ENCODE assay signal across 8 mouse cellular contexts in the genomic region with DNA sequence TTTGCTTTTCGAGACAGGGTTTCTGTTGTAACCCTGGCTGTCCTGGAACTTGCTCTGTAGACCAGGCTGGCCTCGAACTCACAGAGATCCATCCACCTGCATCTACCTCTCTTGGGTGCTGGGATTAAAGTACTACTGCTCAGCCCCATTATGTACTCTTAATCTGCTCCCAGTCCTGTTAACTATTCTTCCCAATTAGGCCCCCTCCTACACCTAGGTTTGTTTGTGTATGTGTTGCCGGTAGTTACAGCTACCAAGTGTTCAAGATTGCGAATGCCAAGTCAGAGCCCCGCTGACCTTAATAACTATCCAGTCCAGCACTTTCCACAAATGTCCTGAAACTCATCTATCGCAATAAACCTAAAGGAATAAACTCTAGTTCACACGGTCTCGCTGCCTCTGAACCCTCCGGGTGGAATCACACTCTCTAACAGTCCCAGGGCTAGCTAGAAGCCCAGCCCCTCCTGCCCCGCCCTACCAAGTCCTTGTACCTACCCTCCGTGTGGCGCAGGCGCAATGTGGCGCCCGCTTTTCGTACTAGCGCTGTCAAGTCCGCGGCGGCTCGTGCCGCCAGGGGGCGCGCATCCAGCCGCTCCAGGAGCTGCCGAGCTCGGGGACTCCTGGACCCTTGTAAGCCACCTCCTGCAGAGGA. TPM values are rescaled to one million over a fixed set of nuclear protein-coding genes. Genes with fewer than 3 reads are reported as not detected.
A peak's percentile ranks its signal among the peaks of the same experiment; 100 is the strongest.
DNase-seq lines count a peak whose midpoint lies in the region; ATAC-seq lines count a peak whose summit lies in the region.

No protein-coding gene starts in this region.

- H3K9ac ChIP-seq in hindbrain, embryonic 12.5 days: no peak overlapping the region

- no peaks in the 10 kb centered on the region for H3K4me1 ChIP-seq in hindbrain, embryonic 12.5 days

- peak; percentile 95 for DNase-seq in NIH3T3 (ENCODE audit: low read depth)
- DNase-seq in cerebellum, postnatal 10 days: peak; percentile 92 to 93
- peak; percentile 65 to 75 for DNase-seq in frontal cortex, postnatal 10 days (ENCODE audit: low spot score in 2 of 2)
- DNase-seq in layer of hippocampus, postnatal 14 days (ENCODE audit: low spot score in 2 of 2): peak; percentile 80 to 83
- DNase-seq in lung, postnatal 10 days: peak; percentile 94
- DNase-seq in ovary, postnatal 14 days (ENCODE audit: low spot score): peak; percentile 83
- peak; percentile 74 to 89 for DNase-seq in thymus, postnatal 10 days (ENCODE audit: low spot score in 2 of 2)

- H3K4me3 ChIP-seq in hindbrain, embryonic 12.5 days: peak overlapping the region; percentile 17

- H3K27ac ChIP-seq in hindbrain, embryonic 12.5 days: no peak overlapping the region

- H3K27me3 ChIP-seq in hindbrain, embryonic 12.5 days: peaks cover 4% of the 10 kb centered on the region; the same call in 1 of the 2 replicates

- H3K36me3 ChIP-seq in hindbrain, embryonic 12.5 days: no peaks in the 10 kb centered on the region

- peak; percentile 89 for ATAC-seq in hindbrain, embryonic 12.5 days (ENCODE audit: low FRiP score)

- H3K9me3 ChIP-seq in hindbrain, embryonic 12.5 days (replicated peaks): no peaks in the 10 kb centered on the region

- peak overlapping the region; percentile 47 for H3K4me2 ChIP-seq in hindbrain, embryonic 12.5 days (replicated peaks)

- 18% methylated on average over 26 of the region's 27 CpGs for WGBS in hindbrain, embryonic 12.5 days

RNA-seq across cellular contexts. Expression of a gene that starts 1.5 kb away (rescaled TPM):
- 0.50 TPM in 1 of 2 replicates, not detected in the other for polyA plus RNA-seq in hindbrain, embryonic 12.5 days (2016; fragmentation: Nextera tagmentation; extraction: Ambion mirVana)
- under 1 TPM; 0.25 to 0.31 TPM for total RNA-seq in layer of hippocampus, postnatal 14 days (2021)

RNA-seq across cellular contexts. Expression of a gene that starts 8.3 kb away (rescaled TPM):
- polyA plus RNA-seq in hindbrain, embryonic 12.5 days (2016; fragmentation: Nextera tagmentation; extraction: Ambion mirVana): 39.3 and 44.7 TPM in 2 replicates
- total RNA-seq in layer of hippocampus, postnatal 14 days (2021): 1 to 10 TPM; 7.0 to 9.6 TPM

RNA-seq across cellular contexts. Expression of a gene that starts 17.4 kb away (rescaled TPM):
- polyA plus RNA-seq in hindbrain, embryonic 12.5 days (2016; fragmentation: Nextera tagmentation; extraction: Ambion mirVana): 45.5 and 46.4 TPM in 2 replicates
- 10 to 100 TPM; 33.2 to 36.3 TPM for total RNA-seq in layer of hippocampus, postnatal 14 days (2021)

RNA-seq across cellular contexts. Expression of a gene that starts 22.5 kb away (rescaled TPM):
- polyA plus RNA-seq in hindbrain, embryonic 12.5 days (2016; fragmentation: Nextera tagmentation; extraction: Ambion mirVana): 3.1 TPM in 2 replicates
- 1 to 10 TPM; 1.5 to 1.6 TPM for total RNA-seq in layer of hippocampus, postnatal 14 days (2021)

RNA-seq across cellular contexts. Expression of a gene that starts 34.6 kb away (rescaled TPM):
- polyA plus RNA-seq in hindbrain, embryonic 12.5 days (2016; fragmentation: Nextera tagmentation; extraction: Ambion mirVana): 23.6 and 30.0 TPM in 2 replicates
- total RNA-seq in layer of hippocampus, postnatal 14 days (2021): 10 to 100 TPM; 47.7 to 48.1 TPM
